Mouse (Mus musculus) kidney, adult 10 weeks (tissue): ENCODE measurements around the gene Hsp90ab1. TPM values are rescaled to one million over a fixed set of nuclear protein-coding genes. Genes with fewer than 3 reads are reported as not detected.

Experiments
- polyA plus RNA-seq: library from polyadenylated mRNA; stranded (reverse); fragments of 350-450 nt; fragmentation: Illumina TruSeq; extraction: RNeasy Lipid Tissue Mini Kit (QIAGEN cat#74804); gene quantifications from one replicate; pipeline ENCODE4 v1.2.3, GENCODE M21; 2014; ENCODE audit warnings: low read depth, low replicate concordance

Gene Hsp90ab1
- polyA plus RNA-seq: 1,437 TPM

DNA sequence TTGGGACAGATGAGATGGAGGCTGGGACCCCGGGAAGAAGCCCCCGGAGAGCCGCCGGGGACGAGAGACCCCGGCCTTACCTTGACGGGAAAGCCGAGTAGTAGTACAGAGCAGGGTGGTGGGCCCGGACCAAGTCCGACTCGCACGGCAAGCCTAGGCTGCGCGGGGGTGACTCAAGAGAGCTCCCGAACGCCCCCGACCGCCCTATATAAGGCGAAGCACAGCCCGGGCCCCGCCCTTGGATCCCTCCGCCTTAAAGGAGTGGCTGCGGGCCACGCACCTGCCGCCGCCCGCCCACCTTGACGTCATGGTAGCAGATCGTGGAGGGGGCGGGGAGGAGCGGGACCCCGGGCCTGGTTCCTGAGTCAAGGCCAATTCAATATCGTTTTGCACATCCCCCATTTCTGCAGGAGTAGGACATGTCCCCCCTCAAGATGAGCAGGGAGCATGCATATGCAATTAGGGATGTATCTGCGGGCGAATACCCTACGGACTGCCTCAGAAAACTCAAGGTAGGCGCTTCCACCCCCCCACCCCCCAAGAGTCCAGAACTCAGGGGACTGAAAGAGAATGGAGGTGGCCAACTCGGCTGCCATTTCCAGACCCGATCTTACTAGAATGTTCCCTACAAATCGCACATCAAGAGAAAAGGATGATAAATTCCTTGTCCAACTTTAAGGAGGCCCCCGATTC, at the start of gene Hsp90ab1:
Gene Hsp90ab1 (minus strand): TSS at position 185 of the 693 bp plus-strand sequence.

DNA sequence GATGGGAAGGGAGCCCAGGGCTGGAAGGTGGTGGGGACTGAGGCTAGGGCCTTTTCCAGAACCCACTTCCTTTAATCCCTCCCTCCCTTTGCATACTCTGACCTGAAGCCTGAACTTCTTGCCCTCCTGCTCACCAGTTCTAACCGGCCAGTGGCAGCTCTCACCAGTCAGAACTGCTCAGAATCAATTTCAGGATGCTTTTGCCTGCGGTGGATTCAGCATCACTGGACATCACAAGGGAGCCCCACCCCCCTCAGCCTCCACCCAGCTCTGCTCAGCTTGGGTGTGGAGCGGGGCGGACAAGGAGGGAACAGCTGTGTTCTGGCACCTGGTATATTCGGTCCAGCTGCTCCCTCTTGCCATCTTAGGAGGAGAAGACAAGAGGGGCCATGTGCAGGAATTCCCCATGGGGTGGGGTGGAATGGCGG, 28.8 kb upstream of the Hsp90ab1 start, which contains the start of gene Mymx:
Gene Mymx (minus strand): TSS at position 226 of the 428 bp plus-strand sequence.

DNA sequence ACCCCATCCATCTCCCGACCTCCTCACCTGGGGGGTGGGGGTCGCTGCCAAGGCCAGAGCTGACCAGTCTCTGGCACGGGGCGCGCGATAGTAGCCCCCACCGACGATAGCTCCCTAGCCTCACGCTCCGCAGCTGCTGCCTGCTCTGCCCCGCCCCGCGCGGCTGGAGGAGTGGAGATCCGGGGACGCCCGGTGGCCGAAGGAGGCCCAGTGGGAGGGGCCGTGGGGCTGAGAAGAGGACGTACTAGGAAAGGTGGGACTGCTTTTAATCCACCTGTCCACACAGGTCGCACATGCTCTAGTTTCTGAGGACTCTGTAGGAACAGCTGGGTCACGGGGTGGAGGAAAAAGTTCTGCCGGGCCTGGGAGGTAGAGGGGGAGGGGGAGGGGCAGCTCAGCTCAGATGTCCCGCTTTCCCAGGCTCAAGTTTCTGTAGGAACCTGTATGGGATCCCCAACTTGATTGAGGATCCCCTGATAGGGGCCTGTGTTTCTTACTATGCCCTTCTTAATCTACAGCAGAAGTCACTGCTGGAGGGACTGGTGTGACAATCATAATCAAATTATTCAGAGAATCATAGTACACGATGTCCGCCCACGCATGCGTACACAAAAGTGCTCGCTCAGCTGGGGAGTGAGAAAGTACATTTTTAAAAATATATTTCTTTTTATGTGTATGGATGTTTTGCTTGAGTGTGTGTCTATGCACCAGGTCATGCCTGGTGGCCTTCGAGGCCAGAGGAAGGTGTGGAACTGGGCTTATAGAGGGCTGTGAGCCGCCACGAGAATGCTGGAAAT, 26.6 kb upstream of the Hsp90ab1 start, which contains the start of gene Slc29a1:
Gene Slc29a1 (minus strand): TSS at position 161 of the 797 bp plus-strand sequence.

DNA sequence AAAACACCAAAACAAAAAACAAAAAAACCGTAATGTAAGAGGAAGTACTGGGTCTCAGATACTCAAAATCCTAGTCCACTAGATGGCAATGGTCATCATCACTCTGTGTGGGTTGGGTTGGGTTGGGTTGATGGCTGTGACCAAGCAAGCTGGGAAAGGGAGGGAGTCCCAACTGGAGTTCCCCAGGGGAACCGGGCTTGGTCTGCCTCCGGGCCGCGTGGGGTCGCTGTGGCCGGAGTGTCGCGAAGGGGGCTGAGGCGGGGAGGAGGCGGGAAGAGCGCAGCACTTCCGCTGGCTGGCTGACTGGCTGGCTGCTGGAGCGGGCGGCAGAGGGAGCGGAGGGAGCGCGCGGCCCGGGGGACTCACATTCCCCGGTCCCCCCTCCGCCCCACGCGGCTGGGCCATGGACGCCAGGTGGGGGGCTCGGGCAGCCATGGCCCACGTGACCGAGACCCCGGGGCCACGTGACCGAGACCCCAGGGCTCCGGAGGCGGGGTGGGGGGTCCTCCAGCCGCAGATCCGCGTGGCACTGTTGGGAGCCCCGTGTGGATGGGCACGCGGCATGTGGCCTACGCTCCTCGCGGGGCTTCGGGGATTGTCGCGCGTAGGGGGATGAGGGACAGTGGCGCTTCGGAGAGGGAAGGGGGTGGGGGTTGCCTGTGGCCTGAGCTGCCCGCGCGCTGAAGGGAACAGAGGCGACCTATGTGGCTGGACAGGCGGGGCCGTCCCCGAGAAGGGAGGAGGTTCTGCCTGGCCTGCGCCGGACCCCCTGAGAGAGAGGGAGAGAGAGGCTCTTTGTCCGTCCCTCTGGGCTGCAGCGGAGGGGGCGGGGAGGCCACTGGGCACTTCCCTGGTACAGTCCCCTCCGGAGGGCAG, 9.2 kb downstream of the Hsp90ab1 start, which contains the start of gene Slc35b2:
Gene Slc35b2 (plus strand): TSS at position 220 of the 876 bp plus-strand sequence.

DNA sequence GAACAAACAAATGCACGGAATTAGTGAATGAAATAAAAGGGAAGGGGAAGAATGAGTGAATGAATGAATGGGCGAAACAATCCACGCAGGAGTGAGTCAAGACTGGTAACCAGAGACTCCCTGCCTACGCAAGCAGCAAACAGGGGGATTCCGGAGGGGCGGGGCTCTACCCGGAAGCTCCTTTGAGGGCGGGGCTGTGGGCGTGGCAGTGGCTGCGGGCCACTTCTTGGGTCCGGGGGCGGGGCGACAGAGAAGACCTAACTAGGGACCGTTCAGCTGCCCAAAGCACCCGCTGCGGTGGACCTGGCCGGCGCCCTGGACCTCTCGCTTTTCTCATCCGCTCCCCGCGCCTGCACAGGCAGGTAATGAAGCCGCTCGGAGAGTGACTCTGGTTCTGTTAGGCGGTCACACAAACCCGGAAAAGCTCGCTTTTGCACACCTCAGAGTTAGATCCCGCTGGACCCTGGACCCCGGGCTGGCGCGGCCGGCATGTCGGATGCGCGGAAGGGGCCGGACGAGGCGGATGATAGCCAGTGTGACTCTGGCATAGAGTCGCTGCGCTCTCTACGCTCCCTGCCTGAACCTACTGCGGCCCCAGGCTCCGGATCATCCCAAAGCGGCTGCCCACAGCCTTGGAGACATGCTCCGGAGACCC, 17.5 kb downstream of the Hsp90ab1 start, which contains the start of gene Nfkbie:
Gene Nfkbie (plus strand): TSS at position 252 of the 655 bp plus-strand sequence.

DNA sequence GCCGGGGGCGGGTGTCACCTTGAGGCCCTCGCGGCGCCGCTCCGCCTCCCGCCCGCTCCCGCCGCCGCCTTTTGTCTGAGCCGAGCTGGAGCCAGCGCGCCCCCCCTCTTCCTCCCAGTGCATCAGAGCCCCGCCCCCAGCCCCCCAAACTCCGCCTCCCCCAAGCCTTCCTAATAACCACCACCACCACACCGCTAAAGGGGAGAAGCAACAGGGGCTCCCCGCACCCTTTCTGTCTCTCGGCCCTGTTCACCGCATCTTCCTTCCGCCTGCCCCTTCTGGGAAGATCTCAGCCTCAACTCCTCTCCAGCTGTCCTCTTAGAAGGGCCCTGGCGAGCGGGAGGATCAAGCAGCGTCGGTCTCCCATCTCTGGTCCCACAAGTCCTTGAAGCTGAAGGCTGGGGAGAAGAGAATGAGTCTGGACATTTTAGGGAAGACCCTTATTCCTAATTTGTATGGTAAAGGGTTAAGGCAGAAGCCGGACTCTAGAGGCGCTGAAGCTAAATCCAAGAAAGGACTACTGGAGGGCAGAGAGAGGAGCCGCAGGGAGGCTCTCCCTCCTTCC, 23.4 kb downstream of the Hsp90ab1 start, which contains the start of gene Tmem151b:
Gene Tmem151b (minus strand): TSS at position 61 of the 565 bp plus-strand sequence.

DNA sequence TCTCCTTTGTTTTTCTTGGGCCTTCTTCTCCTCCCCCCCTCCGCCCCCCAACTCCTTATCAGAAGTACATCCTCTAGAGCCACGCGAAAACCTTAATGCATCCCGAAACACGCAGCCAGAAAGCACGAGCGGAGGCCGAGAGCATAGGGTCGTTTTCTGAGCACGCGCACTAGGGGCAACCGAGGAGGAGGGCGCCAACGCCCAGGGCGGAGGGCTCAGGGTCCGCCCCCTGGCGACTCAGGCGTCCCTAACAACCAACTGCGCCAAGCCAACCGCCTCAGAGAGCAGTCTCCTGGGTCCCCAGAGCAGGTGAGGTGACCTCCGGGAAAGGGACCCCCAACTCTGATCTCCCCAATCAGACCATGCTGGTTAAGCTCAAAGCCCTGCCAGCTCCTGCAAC, 49.8 kb downstream of the Hsp90ab1 start, which contains the start of gene Tcte1:
Gene Tcte1 (plus strand): TSS at position 172 of the 400 bp plus-strand sequence.

Other genes starting within 250 kb of the Hsp90ab1 start
- 60.0 TPM for gene Cdc5l, start 139.5 kb downstream of the Hsp90ab1 start, polyA plus RNA-seq
- not detected for gene Spats1, start 97.9 kb downstream of the Hsp90ab1 start, polyA plus RNA-seq
- gene Aars2, start 66.4 kb downstream of the Hsp90ab1 start, polyA plus RNA-seq: 0.40 TPM
- not detected for gene Tcte1, start 49.8 kb downstream of the Hsp90ab1 start, polyA plus RNA-seq
- gene Tmem151b, start 23.6 kb downstream of the Hsp90ab1 start, polyA plus RNA-seq: 0.20 TPM
- 0.89 TPM for gene Nfkbie, start 17.6 kb downstream of the Hsp90ab1 start, polyA plus RNA-seq
- gene Slc35b2, start 9.4 kb downstream of the Hsp90ab1 start, polyA plus RNA-seq: 2.0 TPM
- gene Slc29a1, start 26.3 kb upstream of the Hsp90ab1 start, polyA plus RNA-seq: 5.0 TPM
- gene Mymx, start 28.8 kb upstream of the Hsp90ab1 start, polyA plus RNA-seq: 1.3 TPM
- gene Capn11, start 86.1 kb upstream of the Hsp90ab1 start, polyA plus RNA-seq: 0.16 TPM
- 2.0 TPM for gene Mrpl14, start 113.1 kb upstream of the Hsp90ab1 start, polyA plus RNA-seq
- 9.3 TPM for gene Tmem63b, start 113.6 kb upstream of the Hsp90ab1 start, polyA plus RNA-seq
- not detected for gene 1600014C23Rik, start 160.6 kb upstream of the Hsp90ab1 start, polyA plus RNA-seq